Mouse (Mus musculus): ENCODE results near the gene Mbd6.
A peak's percentile ranks its signal among the peaks of the same experiment; 100 is the strongest.

DNA sequence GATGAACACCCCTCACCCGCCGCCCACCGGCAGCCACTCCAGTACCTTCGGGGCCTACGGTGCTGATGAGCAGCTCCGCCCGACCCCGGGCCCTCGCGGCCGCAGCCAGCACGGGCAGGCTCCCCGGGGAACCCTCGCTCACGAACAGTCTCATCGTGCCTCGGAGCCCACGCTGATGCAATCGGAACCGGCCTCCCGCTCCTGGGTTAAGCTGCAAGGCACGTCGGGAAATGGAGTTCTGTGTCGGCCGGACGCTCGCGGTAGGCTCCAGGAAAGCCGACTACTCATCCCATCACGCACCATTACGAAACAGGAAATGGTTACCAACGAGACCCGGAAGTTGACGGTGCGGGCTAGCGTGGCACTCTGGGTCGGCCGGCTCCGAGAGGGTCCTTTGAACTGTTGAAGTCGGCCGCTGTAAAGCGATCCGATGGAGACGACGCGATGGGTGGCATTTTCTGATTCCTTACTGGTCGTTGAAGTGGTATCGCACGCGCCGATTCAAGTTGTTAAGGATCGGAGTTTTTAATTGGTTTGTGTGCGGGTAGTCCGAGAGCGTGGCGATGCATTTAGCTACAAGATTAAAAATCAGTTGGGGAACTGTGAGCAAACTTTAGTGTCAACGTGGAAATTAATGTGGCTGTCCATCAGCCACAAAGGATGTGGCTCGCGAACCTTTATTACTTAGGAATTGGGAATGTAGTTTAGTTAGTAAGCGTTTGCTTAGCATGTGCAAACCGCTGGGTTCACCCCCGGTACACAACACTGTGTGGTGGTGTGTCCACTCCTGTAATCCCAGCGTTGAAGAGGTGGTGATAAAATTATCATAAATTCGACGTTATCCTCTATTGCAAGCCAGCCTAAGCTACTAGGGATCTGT lies 22.9 kb upstream of the Mbd6 start, which contains the start of gene Mars:
- TF ChIP-seq CTCF (IDR thresholded peaks at IDR 0.05; ENCODE audit: borderline replicate concordance, extremely low read depth, insufficient read depth, insufficient read length) (no peak), POLR2A (IDR thresholded peaks at IDR 0.05; ENCODE audit: borderline replicate concordance, extremely low read depth, insufficient read depth, insufficient read length, poor library complexity, severe bottlenecking) (peak; percentile 29; the same call in 1 of the 2 replicates)
